Comparison of ENCODE assay signal across 17 mouse cellular contexts in genomic region chr15:75376391-75377100, GRCm38 (mm10).
A peak's percentile ranks its signal among the peaks of the same experiment; 100 is the strongest.
DNase-seq lines count a peak whose midpoint lies in the region.
"Had no signal": no experiment of that assay in that cellular context is flagged by ENCODE, and none has a peak within 500 bp of the region (broad histone marks: within the 10 kb centered on the region; RNA-seq: fewer than 3 reads in every experiment).

No protein-coding gene starts in this region.

- DNase-seq in kidney, adult 11 months = peak; percentile 80
- DNase-seq in kidney, postnatal 10 days = no peak
- DNase-seq in kidney, adult 8-10 months = peak; percentile 83 to 85
- DNase-seq in kidney, postnatal 4 days = no peak
- DNase-seq in kidney, postnatal 14 days = peak; percentile 17
- no peak for DNase-seq in heart, adult 9 months (ENCODE audit: low spot score in 2 of 2)
- DNase-seq: adrenal gland, postnatal 10 days; adrenal gland, postnatal 36 days; cerebellum, adult 18-20 months; cerebellum, adult 9-11 months; cerebellum, postnatal 25 days; forebrain, postnatal 0 days; gastrocnemius, adult 2 months; gastrocnemius, postnatal 14 days; heart, adult 11 months; heart, postnatal 10 days; heart, postnatal 36 days had no signal

Comparison
In these comparisons a context has a peak if more than half of its experiments do, and no peak if none do; other contexts are left out.
1. DNase-seq: peak in kidney, adult 11 months (single experiment), kidney, adult 8-10 months (2 of 2) and kidney, postnatal 14 days (single experiment); none in kidney, postnatal 10 days (single experiment), kidney, postnatal 4 days (0 of 2) and heart, adult 9 months (0 of 2).